Mouse (Mus musculus): ENCODE results near the gene Tsr1. TPM values are rescaled to one million over a fixed set of nuclear protein-coding genes. Genes with fewer than 3 reads are reported as not detected.

Gene Tsr1
- 10 to 100 TPM; 29.2 to 46.3 (median 45.4) TPM for polyA plus RNA-seq (2017; shearing (Covaris generic))

DNA sequence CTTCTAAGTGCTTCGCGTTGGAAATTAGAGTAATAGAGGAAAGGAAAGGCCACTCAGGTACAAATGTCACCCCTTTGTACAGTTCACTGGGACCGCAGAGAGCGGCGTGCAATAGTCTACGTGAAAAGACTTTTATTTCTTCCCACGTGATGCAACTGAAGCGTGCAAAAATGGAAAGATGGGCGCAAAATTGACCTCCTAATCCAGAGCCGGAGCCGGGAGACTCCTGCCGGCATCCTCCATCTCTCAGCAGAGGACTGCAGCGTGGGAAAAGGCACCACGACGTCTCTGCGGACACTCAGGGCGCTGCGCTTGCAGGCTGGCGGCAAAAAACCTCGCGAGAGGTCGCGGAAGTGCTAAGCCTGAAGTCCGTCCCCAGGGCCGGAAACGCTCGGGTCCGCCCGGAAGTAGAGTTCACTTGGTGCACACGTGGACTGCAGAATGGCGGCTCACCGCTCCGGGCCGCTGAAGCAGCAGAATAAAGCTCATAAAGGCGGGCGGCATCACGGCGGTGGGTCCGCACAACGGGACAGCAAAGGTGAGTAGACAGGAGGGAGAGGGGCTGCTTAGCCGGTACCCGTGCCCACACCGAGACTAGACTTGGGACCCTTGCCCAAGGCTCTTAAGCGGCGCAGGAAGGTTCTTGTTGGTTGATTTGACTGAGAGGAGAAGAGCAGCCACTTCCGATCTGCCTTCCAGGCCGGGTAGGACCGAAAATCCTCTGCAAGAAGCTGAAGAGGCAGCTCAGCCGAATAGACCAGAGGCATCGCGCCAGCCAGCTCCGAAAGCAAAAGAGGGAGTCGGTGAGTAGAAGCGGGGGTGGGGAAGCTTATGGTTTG lies at the start of gene Tsr1:
TSS of gene Tsr1 (plus strand) at position 394 of the 839 bp plus-strand sequence.
- peak; percentile 86 for ATAC-seq

- ATAC-seq, result no peak
Measured at GRCm38 (mm10) chr11:74850998-74851661, 46.7 kb upstream of the Tsr1 start.

DNA sequence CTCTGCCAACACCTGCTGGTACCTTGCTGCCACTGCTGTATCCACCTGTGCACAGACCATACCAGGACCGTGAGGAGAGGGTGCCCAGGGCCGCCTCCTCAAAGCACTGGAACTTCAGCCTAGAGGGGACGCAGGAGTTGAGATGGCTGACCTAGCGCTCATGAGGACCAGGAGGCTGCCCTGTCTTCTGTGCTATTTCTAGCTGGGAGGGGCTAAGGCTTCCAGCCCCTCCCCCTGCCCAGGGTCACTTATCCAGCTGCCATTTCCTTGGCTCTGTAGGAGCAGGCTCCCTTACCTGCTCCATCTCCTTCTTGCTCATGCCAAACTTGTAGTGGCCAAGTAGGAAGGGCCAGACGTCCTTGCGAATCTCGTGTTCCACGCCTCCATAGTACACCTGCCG lies 40.1 kb upstream of the Tsr1 start:
- no peak for ATAC-seq

DNA sequence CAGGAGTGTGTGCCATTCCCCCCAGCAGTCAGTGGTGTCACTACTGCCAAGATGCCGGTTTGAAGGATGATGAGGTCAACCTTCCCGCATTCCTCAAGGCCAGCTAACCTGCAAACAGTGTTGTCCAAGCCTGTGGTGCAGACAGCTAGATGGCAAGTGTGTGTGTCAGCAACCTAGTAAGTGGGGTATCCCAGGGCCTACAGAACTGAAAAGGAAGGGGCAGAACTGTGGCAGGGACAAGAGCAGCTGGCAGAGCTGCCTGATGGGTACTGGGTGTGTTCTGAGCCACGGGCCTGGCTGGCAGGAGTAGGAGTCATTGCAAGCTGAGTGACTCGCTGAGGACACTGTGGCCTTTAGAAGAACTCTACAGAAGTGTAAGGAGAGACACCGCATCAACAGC lies 35.7 kb upstream of the Tsr1 start:
- ATAC-seq, result no peak

DNA sequence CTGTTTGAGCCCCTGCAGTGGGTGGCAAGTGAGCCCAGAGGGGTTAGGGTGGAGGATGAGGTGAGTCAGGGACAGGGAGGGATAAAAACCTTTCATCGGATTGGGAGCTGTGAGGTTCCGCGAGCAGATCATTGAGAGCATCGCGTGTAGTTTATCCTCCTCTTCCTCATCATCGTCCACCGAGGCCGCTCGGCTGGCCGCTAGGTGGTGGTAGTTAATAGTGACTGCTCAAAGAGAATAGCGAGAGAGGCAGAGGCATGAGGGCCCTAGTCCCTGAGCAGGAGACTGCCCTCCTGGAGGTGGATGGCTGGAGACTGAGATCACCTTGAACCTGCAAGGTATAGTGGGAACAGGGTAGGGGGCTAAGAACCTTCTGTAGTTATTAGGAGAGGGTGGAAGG lies 34.4 kb upstream of the Tsr1 start:
- ATAC-seq, result no peak

DNA sequence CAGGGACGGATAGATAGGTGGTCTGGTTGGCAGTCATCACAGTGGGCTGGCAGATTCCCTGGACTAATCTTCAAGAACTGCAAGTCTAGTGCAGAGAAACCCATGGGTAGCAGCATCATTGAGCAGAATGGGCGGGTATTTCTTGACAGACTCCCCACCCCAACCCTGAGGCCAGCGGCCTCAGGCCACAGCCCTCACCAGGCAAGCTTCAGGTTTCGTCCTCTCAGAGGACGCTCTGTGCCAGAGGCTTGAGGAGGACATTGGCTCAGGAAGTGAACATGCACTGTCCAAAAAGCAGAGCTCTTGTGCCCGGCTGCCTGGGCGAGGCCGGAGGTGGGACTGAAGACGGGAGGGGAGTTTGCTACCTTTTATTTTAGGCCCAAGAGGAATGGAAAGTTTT lies 33.5 kb upstream of the Tsr1 start:
- ATAC-seq, result no peak

DNA sequence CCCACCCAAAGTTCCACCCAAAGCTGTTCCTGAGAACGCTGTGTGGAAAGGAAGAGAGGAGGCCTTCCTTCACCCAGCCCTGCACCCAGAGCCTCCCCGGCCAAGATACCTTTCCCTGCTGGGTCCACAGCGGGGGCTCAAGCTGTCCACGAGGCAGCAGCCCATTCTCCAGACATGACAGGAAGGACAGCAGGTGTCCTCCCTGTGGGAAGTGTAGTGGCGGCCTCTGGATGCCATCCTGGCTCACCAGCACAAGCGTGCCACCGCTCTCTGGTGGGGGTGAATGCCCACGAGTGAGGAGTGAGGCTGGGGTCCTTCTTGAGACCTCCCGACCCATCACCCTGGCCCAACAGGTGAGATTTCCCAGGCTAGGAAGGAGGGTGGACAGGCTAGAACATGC lies 32.6 kb upstream of the Tsr1 start:
- no peak for ATAC-seq

- no peak for ATAC-seq
Measured at GRCm38 (mm10) chr11:74866640-74867039, 31.2 kb upstream of the Tsr1 start.

- ATAC-seq, result no peak
Measured at GRCm38 (mm10) chr11:74867181-74867580, 30.7 kb upstream of the Tsr1 start.

DNA sequence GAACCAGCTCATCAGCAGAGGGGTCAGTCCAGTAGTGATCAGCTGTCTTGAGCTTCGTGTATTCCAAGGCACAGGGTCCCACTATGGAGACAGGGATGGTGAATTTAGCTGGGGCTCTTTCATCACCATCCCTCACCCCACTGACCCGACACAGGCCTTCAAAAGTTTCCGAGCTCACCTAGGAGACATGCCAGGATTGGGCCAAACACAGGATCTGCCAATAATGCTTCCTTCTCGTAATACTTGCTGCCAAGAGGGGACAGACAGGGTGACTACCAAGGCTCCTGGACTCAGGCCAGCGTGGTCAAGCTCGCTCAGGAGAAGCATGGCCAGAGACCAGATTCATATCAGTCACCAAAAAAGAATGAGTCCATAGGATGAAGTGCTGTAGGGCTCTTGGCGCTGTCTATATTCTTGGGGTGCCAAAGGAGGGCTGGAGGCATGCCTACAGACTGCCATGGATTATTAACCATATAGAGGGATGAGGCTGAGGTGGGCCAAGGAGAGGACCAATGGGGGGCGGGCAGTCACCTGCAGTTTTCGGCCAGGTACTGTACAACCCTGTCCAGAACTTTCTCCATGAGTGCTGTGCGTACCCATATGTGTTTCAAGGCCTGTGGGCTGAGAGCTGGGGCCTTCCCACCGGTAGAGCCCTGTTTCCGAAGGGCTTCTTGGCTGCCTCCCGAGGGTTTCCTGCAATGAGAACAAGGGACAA lies 29.7 kb upstream of the Tsr1 start:
- ATAC-seq, result no peak

DNA sequence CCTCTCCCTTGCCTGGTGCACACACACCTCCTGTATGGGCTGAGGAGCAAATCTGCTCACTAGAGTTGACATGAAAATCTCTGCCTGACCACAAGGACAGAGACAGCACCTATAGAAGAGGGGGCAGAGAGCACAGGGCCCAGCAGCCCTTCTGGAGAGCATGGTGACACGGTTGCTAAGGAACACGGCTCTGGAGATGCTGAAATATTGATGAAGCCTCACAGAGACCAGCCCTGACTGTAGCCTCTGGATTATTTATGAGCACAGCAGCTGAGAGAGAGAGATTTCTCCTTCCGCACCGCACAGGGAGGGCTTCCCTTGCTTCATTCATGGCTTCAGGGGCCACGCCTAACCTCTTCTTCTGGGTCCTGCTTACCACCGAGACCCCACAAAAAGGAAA lies 28.3 kb upstream of the Tsr1 start:
- ATAC-seq, result no peak

DNA sequence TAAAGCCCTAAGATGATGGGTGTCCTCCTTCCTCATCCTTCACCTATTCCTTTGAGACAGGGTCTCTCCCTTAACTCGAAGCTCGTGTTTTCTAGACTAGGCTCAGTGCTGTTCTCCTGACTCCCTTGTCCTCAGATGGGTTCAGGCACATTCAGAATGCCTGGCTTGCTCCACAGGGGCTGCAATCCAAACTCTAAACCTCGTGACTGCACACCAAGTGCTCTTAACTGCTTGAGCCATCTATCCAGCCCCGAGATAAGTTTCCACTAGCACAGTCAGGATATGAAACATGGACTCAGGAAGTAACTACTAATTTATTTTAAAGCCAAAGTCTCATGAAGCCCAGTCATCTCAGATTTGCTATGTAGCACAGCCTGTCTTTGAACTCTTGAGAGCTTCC lies 27.3 kb upstream of the Tsr1 start:
- no peak for ATAC-seq

GRCm38 (mm10) chr11:74870991-74871622 lies 26.8 kb upstream of the Tsr1 start:
- ATAC-seq, result no peak

DNA sequence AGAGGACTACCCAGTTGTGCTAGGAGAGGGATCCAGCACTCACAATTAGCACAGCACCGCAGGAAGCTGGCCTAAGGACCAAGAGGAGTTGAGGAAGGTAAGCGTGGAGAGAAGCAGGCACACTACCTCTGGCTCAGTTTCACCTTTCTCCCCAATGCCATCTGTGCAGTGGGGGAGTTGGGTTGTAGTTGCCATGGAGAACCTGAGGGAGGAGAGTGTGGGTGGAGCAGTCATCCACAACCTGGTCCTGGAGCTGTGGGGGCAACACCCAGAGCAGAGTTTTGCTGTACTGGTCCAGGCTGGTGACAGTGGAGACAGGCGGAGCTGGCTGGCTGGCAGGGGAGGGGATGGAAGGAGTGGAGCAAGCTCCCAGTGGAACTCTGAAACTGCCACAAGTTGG lies 23.2 kb upstream of the Tsr1 start:
- no peak for ATAC-seq

DNA sequence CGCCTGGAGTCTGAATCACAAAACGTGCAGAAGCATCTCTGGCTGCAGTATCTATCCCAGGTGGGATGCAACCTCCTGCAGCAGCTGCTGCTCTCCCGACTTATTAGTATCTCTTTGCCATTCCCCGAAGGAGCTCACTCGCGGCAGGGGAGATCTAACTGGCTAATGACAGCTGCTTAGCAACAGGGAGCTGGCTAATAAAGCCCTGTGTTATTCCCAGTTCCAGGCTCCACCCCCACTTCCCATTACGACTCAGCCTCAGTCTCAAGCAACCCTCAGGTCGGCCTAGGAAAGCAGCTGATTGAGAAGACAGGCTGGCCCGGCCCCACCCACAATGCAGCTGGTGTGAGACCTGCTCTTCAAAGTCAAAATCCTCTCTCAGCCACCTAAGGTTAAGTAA lies 21.1 kb upstream of the Tsr1 start:
- ATAC-seq, result no peak

DNA sequence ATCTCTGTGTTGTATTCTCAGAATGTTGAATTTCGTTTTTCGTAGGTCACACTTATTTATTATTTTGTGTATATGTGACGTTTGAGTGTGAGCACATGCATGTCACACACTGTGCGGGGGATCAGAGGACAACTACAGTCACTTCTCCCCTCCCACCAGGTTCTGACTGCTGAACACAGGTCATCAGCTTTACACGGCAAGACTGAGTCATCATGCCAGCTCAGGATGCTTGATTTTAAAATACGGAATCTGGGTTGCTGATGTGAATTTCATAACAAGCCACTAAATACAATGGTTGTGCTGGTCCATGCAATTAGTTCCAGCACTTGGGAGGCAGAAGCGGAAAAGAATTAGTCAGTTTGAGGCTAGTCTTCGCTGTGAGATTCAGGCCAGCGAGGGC lies 16.9 kb upstream of the Tsr1 start:
- ATAC-seq, result peak; percentile 70

DNA sequence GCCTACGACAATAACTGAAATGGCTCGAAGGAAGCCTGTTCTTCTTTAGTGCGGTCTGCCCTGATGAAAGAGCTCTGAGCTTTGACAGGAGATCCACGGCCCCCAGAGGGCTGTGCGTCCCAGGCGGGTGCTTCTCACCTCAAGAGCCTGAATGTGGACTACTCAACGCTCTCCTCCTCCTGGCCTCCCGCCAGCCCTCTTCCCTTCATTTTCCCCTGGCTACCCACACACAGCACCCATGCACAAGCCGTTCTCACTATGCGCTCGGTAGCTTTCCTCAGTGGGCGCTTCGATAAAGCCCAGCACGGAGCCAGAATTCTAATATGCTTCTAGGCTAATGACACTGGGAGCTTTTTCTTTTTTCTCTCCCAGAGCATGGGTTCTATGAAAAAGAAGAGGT lies 15.9 kb upstream of the Tsr1 start:
- no peak for ATAC-seq

DNA sequence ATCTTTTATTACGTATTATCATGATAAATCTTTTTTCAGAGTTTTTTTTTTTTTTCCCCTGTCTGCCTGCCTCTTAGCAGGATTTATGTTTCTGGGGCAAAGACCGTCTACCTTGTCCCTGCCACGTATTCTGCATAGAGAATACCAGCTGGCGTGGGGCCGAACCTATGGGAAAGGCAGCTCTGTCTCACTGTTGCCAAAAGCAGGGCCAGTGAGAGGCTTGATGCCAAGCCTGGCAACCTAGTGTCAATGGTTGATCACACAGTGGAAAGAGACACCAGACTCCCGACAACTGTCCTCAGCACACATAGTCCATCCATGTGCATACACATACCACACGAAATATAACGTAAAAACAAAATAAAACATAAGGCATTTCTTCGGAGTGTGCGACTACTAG lies 14.8 kb upstream of the Tsr1 start:
- no peak for ATAC-seq

GRCm38 (mm10) chr11:74894619-74895018 lies 3.3 kb upstream of the Tsr1 start:
- ATAC-seq, result no peak

- ATAC-seq, result no peak
Measured at GRCm38 (mm10) chr11:74895980-74896900, 1.6 kb upstream of the Tsr1 start.

- peak; percentile 22 for ATAC-seq
Measured at GRCm38 (mm10) chr11:74896901-74897677, 782 bp upstream of the Tsr1 start, which contains the start of gene Sgsm2. Gene Sgsm2 (minus strand): TSS chr11:74897060.
